Mouse (Mus musculus): Measurements from ENCODE around the gene Zdhhc17. TPM values are rescaled to one million over a fixed set of nuclear protein-coding genes. Genes with fewer than 3 reads are reported as not detected.

Gene Zdhhc17
- polyA plus RNA-seq, 1 experiment from 2014 or later: 23.2 TPM

DNA sequence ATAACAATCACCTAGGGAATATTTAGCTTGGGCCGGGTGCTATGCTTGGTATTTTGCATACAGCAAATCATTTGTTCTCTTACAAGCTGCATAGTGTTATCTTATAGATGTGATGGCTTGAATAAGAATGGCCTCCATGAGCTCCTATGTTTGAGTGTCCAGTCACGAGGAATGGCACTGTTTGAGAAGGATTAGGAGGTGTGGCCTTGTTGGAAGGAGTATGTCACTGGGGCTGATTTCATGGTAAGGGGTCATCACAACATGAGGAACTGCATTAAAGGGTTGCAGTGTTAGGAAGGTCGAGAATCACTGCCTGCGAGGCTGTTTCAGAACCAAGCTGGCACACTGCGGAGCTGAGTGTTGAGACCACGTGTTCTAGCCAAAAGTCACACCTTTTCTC, 92.4 kb downstream of the Zdhhc17 start:
- no peak overlapping the region for H3K4me3 ChIP-seq (ENCODE audit: low read depth, low read length)
- no peaks in the 10 kb centered on the region for H3K27me3 ChIP-seq (ENCODE audit: control insufficient read depth, insufficient read depth, low read length)
- ATAC-seq (replicated peaks; ENCODE audit: insufficient number of reproducible peaks, low FRiP score, low TSS enrichment, low read depth): no peak
- DNase-seq (ENCODE audit: low spot score): no peak
- no peaks in the 10 kb centered on the region for H3K4me1 ChIP-seq (ENCODE audit: control insufficient read depth, insufficient read depth, low read length)
- H3K9me3 ChIP-seq (replicated peaks; ENCODE audit: control insufficient read depth, low read length): no peaks in the 10 kb centered on the region
- no peak overlapping the region for H3K9ac ChIP-seq (replicated peaks; ENCODE audit: low read length)
- H3K4me2 ChIP-seq (ENCODE audit: low read depth, low read length): no peak overlapping the region
- no peak overlapping the region for H3K27ac ChIP-seq (replicated peaks; ENCODE audit: low read depth, low read length)
- no peaks in the 10 kb centered on the region for H3K36me3 ChIP-seq (replicated peaks; ENCODE audit: control insufficient read depth, insufficient read depth, low read depth, low read length)
- WGBS: 90% methylated on average over 6 of the region's 6 CpGs

DNA sequence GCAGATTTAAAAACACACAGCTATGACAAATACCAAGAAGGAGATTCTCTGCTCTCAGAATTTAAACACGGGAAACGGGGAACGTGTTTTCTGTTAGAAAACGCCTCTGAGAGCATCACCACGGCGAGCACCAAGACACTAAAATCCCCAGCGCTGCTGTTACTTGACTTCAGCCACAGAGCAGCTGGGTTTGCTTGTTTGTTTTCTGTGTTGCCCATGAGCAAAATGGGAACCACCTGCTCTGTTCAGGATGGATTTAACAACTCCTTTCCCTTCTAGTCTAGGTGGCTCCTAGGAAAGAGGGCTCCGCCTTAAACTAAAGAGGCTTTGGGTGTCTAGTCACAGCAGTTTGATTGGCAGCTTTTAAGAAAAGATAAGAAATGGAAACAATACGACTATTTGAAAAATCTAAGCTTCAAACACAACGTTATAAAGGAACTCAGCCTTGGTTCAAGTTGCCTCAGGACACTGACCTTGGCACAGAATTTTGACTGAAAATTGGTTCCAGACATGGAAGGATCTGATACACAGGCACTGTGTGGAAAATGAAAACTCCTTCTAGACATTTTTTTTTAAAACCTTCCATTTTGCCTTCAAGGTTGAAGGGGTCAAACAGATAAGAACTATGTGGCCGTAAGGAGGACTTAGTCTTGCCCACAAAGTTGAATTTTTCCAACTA, 93.1 kb downstream of the Zdhhc17 start:
- WGBS: 32% methylated on average over 11 of the region's 11 CpGs
- Histone ChIP-seq H3K9ac (replicated peaks; ENCODE audit: low read length) (no peak overlapping the region), H3K4me1 (ENCODE audit: control insufficient read depth, insufficient read depth, low read length) (no peaks in the 10 kb centered on the region), H3K4me2 (ENCODE audit: low read depth, low read length) (no peak overlapping the region), H3K27me3 (ENCODE audit: control insufficient read depth, insufficient read depth, low read length) (no peaks in the 10 kb centered on the region), H3K9me3 (replicated peaks; ENCODE audit: control insufficient read depth, low read length) (no peaks in the 10 kb centered on the region), H3K36me3 (replicated peaks; ENCODE audit: control insufficient read depth, insufficient read depth, low read depth, low read length) (no peaks in the 10 kb centered on the region), H3K4me3 (ENCODE audit: low read depth, low read length) (no peak overlapping the region), H3K27ac (replicated peaks; ENCODE audit: low read depth, low read length) (0 out of 2 replicates have a peak overlapping the region, but pooled peaks have one; percentile 3)
- DNase-seq (ENCODE audit: low spot score) (peak; percentile 80), ATAC-seq (replicated peaks; ENCODE audit: insufficient number of reproducible peaks, low FRiP score, low TSS enrichment, low read depth) (no peak)

DNA sequence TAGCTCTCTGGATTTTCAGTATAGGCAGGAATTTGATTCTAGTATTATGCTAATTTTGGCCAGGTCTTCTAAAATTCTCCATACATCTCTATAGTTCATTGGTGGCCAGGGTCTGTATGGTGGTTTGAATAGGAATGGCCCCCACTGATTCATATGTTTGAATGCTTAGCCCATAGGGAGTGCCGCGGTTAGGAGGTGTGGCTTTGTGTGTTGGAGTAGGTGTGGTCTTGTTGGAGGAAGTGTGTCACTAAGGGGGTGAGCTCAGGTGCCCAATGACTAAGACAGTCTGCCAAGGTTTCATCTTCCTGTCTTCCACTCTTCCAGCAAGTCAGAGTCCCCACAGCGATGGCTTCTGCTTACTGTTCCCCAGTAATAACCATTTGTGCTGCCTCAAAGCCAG, 106.1 kb downstream of the Zdhhc17 start:
- no peak overlapping the region for H3K4me3 ChIP-seq (ENCODE audit: low read depth, low read length)
- WGBS: 93% methylated on average over 3 of the region's 3 CpGs
- DNase-seq (ENCODE audit: low spot score) (no peak), ATAC-seq (replicated peaks; ENCODE audit: insufficient number of reproducible peaks, low FRiP score, low TSS enrichment, low read depth) (no peak)
- no peak overlapping the region for H3K4me2 ChIP-seq (ENCODE audit: low read depth, low read length)
- H3K27me3 ChIP-seq (ENCODE audit: control insufficient read depth, insufficient read depth, low read length): no peaks in the 10 kb centered on the region
- no peaks in the 10 kb centered on the region for H3K4me1 ChIP-seq (ENCODE audit: control insufficient read depth, insufficient read depth, low read length)
- no peaks in the 10 kb centered on the region for H3K9me3 ChIP-seq (replicated peaks; ENCODE audit: control insufficient read depth, low read length)
- no peak overlapping the region for H3K27ac ChIP-seq (replicated peaks; ENCODE audit: low read depth, low read length)
- H3K9ac ChIP-seq (replicated peaks; ENCODE audit: low read length): no peak overlapping the region
- no peaks in the 10 kb centered on the region for H3K36me3 ChIP-seq (replicated peaks; ENCODE audit: control insufficient read depth, insufficient read depth, low read depth, low read length)

DNA sequence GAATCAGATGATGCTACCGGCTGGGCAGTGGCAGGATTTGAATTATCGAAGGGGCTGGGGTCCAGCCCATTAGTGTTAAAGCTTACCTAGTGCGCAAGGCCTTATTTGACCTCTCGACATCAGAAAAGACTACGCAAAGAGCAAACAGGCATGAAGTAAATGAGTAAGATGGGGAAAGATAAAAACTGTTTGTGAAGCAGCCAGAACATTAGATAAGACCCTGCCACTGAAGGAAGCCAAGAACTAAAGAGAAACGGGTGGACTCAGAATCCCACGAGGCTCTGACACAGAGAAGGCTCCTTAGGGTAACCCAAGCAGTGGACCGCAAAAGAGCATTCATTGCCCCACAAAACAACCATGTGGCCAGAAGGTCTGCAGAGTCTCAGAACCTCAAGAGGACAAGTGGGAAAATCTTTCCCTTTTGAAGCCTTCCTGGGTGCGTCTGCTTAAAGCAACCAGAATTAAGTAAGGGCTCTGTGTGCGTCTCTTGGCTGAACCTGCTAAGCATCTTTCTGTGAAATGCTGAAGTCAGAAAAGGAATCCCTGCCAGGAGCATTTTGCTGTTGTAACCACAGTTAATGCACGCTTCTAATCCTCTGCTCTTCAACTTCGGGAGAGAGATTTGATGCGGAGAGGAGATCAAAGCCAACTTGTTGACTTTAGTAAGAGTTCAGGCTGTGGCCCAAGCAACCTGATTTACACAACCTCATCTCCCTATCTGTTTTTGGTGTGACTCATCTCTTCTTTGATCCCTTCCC, 110.0 kb downstream of the Zdhhc17 start:
- WGBS: 70% methylated on average over 13 of the region's 13 CpGs
- no peak overlapping the region for H3K4me3 ChIP-seq (ENCODE audit: low read depth, low read length)
- ATAC-seq (replicated peaks; ENCODE audit: insufficient number of reproducible peaks, low FRiP score, low TSS enrichment, low read depth): no peak
- peak; percentile 6 for DNase-seq (ENCODE audit: low spot score)
- no peak overlapping the region for H3K4me2 ChIP-seq (ENCODE audit: low read depth, low read length)
- H3K9ac ChIP-seq (replicated peaks; ENCODE audit: low read length): no peak overlapping the region
- H3K36me3 ChIP-seq (replicated peaks; ENCODE audit: control insufficient read depth, insufficient read depth, low read depth, low read length): no peaks in the 10 kb centered on the region
- H3K27me3 ChIP-seq (ENCODE audit: control insufficient read depth, insufficient read depth, low read length): no peaks in the 10 kb centered on the region
- H3K4me1 ChIP-seq (ENCODE audit: control insufficient read depth, insufficient read depth, low read length): no peaks in the 10 kb centered on the region
- no peak overlapping the region for H3K27ac ChIP-seq (replicated peaks; ENCODE audit: low read depth, low read length)
- H3K9me3 ChIP-seq (replicated peaks; ENCODE audit: control insufficient read depth, low read length): no peaks in the 10 kb centered on the region

Other genes starting within 250 kb of the Zdhhc17 start
- gene Csrp2, start 90.4 kb downstream of the Zdhhc17 start, polyA plus RNA-seq (2014; fragmentation: Nextera tagmentation; extraction: Ambion mirVana): 264 and 268 TPM in 2 replicates
- 9.7 and 10.5 TPM in 2 replicates for gene Osbpl8, start 154.6 kb upstream of the Zdhhc17 start, polyA plus RNA-seq (2014; fragmentation: Nextera tagmentation; extraction: Ambion mirVana)

Measured in embryonic facial prominence, embryonic 11.5 days (tissue).